Mouse (Mus musculus) embryo, embryonic 10 days (tissue): ENCODE measurements at regions not wholly inside any gene's neighbourhood (a gene's known extent, or its start where the extent isn't known, plus 50 kb on each side); places are given as distances from the start of the nearest gene placed in this dataset.

Experiments
- DNase-seq: peaks from one replicate; pipeline ENCODE4 v3.0.0-alpha.2; 2015; ENCODE audit warnings: low spot score

DNA sequence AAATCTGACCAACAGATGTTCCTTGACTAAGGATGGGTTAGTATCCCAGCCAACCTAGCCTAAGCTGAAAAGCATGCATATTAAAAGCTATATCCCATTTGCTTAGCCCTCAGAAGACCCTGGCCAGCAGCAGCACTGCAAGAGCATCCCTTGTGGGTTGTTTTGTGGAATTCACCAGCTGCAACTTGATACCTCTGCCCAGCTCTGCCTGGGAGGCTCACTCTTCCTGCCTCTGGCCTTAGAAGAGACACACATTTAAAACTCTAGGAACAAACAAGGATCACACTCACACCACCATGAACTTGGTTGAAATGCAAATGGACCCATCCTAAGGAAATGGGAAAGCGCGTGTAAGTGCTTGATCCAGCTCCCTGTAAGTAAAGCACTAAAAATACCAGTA, 107.7 kb upstream of the Arl4c start:
- peak; percentile 48 for DNase-seq

GRCm38 (mm10) chr1:88813200-88813599, 111.2 kb upstream of the Arl4c start:
- DNase-seq = no peak

DNA sequence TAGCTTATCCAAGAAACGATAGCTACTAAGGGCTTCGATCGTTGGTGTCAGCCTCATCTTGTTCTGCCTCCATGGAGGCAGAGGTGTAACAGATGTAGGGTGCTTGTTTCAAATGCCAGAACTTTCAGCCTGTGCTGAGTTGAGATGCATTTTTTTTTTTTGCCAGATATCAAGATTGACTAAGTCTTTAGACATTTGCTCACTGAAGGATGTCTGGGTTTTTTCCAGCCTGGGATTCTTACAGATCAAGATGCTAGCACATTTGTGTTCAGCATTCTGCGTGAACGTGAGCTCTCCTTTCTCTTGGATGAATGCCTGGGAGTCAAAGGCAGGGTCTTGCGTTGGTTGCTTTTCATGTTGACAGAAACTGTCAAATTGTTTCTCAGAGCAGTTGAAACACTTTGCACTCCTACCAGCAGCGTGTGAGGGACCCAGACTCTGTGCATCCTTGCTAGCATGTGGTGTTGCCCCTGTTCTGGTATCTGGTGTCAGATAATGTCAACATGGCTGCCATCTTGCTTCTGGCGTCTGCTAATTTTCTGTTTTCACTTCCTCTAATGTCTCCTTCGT, 114.4 kb upstream of the Arl4c start:
- DNase-seq = no peak

DNA sequence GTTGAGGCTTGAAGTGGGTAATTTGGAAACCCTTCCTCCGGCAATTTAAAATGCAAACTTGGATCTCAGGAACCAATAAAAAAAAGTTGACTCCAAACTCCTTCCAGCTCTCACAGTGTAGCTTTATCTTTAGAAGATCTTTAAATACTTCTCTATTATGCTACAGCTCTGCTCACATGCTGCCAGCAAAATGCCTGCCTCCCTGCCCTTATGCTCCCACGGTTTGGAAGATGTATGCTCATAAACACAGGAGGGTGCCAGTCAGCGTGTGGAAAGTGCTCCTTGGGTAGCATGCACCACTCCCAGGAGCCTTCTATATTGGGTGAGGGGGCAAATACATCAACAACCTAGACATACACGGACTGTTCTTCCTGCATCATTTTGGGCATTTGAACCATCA, 123.2 kb upstream of the Arl4c start:
- no peak for DNase-seq

- DNase-seq = peak; percentile 73
Observed at GRCm38 (mm10) chr1:88838661-88839274, 136.7 kb upstream of the Arl4c start.

- DNase-seq = no peak
Observed at GRCm38 (mm10) chr1:88839407-88839976, 137.5 kb upstream of the Arl4c start.

- DNase-seq = peak; percentile 70
Observed at GRCm38 (mm10) chr1:88839977-88840628, 138.1 kb upstream of the Arl4c start.

GRCm38 (mm10) chr1:88840991-88841592, 139.1 kb upstream of the Arl4c start:
- DNase-seq = no peak

DNA sequence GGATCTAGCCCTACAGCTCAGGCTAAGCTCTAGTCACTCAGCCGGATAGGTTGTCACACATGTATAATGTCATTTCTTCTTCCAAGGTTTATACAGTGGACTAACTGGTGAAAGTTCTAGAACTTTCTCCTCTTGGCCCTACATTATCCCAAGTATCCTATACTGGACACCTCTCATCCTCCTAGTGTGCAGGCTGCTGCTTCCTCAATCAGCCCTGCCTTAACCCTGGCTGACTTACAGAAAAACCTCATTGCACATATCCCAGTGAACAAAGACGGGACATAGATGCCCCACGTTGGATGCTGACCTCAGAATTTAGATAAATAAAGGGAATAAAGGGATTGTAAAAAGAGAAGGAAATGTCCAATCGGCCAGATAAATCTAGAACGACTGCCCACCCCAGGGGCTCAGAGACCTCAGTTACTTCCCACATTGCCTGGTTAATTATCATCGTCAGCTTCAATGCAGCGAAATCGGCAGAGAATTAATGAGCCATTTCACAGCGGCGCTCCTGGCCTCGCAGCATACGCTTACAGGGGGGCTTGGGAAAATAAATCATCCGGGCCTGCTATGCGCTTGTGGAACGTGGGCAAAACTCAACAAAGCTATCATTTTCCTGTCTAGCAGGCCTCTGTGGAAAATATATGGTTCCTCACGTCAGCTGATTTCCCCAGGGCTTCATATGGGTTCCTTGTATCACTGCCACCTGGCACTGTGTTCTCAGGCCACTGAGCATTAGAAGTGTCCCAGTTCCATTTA, 145.5 kb upstream of the Arl4c start:
- peak; percentile 11 for DNase-seq

DNA sequence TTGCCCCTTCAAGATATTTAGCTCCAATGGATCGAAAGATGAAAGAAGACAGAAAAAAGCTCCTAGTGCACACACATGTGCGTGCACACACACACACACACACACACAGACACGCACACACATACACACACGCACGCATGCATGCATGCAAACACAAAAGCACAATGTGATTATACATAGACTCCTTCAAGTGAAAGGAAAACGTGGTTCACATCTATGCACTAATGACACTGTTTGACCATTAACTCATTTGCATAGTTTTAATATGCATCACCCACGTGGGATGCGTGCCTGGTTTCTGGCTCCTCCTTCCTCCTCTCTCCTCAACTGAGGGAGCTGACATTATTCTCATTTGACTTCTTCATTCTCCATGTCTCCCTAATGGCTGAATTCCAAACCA, 146.2 kb upstream of the Arl4c start:
- no peak for DNase-seq

DNA sequence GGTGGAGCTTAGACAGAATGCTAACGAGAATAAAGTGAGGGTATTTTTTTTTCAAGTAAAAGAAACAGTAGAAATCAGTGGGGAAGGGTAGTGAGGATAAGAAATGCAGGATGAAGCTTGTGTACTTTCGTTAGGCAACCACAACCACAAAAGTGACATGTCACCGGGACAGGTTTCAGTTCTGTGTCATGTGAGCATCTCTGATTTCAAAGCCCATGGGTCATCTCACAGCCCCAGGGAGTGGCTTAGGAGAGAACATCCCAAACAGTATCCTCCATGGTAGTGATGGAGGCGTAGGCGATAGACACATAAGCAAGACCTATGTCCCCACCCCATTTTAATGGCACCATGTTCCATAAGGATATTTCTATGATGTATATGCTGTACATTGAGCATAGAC, 147.4 kb upstream of the Arl4c start:
- no peak for DNase-seq

- no peak for DNase-seq
Observed at GRCm38 (mm10) chr1:88851931-88852330, 149.9 kb upstream of the Arl4c start.

- DNase-seq = no peak
Observed at GRCm38 (mm10) chr1:88860871-88861589, 159.0 kb upstream of the Arl4c start.

- no peak for DNase-seq
Observed at GRCm38 (mm10) chr1:88861590-88861935, 159.5 kb upstream of the Arl4c start.

- DNase-seq = no peak
Observed at GRCm38 (mm10) chr1:88865436-88865835, 163.4 kb upstream of the Arl4c start.

DNA sequence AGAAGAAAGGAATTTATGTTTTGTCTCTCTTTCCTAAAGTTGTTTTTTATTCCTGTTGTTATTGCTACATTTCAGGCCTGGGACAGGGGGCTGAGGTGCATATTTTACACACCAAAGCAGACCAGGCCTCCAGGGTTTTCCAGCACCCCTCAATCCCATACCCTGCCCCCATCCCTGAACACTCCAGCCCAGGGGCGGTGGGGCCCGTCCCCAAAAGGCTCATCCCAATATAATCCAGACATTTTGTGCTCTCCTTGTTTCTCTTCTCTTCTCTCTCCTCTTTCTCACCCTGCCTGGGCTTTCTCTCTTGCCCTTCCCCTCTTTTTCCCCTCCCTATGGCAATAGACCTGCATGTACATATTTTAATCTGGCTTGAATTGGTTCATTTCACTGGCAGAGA, 164.6 kb upstream of the Arl4c start:
- DNase-seq = no peak

DNA sequence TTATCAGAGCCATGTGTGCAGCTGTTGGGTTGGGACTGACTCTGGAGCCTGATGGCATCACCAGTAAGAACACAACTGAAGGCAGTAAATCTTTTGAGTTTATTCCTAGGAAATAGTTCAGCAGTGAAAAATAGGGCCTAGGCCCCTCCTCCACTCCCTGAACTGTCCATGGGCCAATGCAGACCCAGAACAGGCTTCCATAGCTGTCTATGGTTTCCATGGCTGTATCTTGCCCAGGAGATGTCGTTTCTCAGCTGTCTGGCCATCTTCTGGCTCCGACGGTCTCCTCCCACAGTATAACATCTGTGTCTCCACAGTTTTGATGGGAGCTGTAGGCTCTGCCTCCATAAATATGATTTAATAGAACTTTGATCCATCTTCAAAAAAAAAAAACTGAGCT, 165.1 kb upstream of the Arl4c start:
- DNase-seq = no peak

GRCm38 (mm10) chr1:88869885-88870284, 167.9 kb upstream of the Arl4c start:
- DNase-seq = no peak

- peak; percentile 9 for DNase-seq
Observed at GRCm38 (mm10) chr1:88875356-88875755, 173.3 kb upstream of the Arl4c start.

DNA sequence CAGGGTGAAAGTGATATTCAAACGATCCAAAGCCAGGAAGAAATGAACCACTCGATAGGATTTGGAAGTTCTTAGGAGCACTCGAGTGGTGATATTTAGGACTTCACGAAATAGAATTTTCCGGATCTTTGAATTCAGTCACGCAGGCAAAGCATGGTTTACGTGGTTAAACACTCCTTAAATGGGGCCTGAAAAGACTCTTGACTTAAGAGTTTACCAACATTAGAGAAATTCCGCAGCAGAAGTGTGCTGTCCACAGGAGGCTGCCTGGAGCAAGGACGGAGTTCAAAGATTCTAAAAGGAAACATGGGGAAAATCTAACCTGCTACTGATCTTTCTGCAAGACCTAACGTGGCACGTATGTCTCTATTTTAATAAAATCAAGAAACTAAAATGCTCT, 175.4 kb upstream of the Arl4c start:
- DNase-seq = no peak

DNA sequence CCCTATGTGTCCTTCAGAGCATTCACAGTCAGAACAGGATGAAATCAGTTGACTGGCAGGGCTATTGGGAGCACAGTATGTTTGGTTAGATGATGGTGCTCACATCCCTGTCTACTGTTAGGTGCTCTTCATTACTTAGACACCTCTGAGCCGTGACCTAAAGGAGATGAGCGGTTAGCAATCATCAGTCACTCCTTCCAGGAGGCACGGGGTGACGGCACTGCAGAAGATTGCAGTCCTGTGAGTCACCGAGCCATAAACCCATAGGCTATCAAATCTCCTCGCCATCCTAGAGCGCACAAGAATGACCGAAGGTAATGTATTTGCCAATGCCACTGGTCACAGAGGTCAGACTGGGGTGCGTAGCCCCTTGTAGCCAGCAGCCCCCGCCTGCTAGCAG, 176.8 kb upstream of the Arl4c start:
- no peak for DNase-seq

DNA sequence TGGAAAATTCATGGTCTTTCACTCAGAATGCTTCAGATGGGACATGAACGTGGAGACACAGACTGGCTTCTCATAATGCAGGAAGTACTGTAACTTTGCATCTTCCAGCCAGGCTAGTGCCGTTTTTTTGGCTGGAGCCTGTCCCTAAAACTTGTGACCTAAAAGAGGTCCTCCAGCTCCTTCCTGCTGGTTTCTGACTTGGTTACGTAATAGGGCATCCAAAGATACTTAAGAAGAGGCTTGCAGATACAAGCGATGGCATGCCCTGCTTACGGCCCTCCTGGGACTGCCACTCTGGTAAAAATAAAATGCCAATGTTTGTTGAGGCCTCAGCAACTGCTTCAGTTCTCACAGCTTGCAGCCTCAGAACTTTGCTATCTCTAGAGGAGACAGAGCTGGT, 177.3 kb upstream of the Arl4c start:
- no peak for DNase-seq
